Mouse (Mus musculus) urinary bladder, postnatal 10 days (tissue): ENCODE measurements around the gene Kras.

Experiments used
- DNase-seq: peaks from one replicate; pipeline ENCODE4 v3.0.0; 2022; ENCODE audit warnings: low spot score

Gene Kras

GRCm38 (mm10) chr6:145250185-145250791 lies at the start of gene Kras:
Kras (minus strand) TSS chr6:145250239.
- DNase-seq: peak; percentile 57

- no peak for DNase-seq
These were observed 47.6 kb upstream of the Kras start for GRCm38 (mm10) chr6:145297626-145298025.

DNA sequence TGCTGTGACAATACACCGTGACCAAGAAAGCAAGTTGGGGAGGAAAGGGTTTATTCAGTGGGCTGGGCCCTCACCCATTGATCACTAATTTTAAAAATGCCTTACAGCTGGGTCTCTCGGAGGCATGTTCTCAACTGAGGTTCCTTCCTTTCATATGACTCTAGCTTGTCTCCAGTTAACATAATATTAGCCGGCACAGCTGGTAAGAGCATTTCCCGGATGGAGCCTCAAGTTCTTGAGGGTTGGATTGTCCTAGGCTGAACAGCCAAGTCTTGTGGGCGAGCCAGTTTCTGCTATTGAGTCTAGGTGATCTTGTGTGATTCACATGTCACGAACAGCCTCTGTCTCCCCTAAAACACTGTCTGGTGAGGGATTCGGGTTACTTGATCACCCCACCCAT lies 46.9 kb upstream of the Kras start:
- no peak for DNase-seq

GRCm38 (mm10) chr6:145295171-145295570 lies 45.1 kb upstream of the Kras start:
- DNase-seq: no peak

DNA sequence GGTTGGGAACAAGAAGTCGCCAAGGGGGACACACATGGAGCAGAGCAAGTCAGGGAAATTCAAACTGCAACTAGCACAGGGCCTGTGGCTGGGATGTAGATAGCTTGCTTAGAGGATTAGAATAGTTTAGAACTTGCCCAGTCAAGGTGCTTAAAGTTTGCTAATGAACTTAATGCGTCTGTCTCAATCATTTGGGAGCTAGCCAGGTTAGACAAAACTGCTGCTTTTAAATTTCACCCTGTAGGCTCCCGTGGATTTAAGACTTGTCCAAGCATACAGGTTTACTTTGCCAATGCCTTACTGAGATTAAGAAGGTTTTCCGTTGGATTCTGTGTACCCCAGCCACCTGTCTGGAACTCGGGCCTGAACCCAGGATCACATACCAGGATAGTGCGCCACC lies 43.1 kb upstream of the Kras start:
- no peak for DNase-seq

- no peak for DNase-seq
These were observed 41.6 kb upstream of the Kras start for GRCm38 (mm10) chr6:145291383-145292289.

GRCm38 (mm10) chr6:145285656-145286055 lies 35.6 kb upstream of the Kras start:
- no peak for DNase-seq

DNA sequence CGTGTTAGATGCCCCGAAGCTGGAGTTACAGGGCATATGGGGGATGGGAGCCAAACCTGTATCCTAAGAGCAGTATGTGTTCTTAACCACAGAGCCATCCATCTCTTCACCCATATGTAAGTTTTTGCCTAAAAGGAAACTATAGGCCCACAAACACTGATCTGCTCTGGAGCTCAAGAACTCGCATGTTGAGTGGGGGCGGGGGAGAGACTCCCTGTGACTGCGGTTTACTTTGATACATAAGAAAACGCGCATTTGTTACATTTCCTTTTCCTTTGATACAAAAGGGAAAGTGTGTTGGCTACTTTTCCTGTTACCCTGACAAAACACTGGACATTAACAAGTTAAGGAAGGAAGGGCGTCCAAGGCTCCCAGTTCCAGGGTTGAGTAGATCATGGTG lies 34.2 kb upstream of the Kras start:
- no peak for DNase-seq

GRCm38 (mm10) chr6:145277138-145277763 lies 27.2 kb upstream of the Kras start:
- DNase-seq: no peak

GRCm38 (mm10) chr6:145276265-145276780 lies 26.3 kb upstream of the Kras start:
- DNase-seq: no peak

DNA sequence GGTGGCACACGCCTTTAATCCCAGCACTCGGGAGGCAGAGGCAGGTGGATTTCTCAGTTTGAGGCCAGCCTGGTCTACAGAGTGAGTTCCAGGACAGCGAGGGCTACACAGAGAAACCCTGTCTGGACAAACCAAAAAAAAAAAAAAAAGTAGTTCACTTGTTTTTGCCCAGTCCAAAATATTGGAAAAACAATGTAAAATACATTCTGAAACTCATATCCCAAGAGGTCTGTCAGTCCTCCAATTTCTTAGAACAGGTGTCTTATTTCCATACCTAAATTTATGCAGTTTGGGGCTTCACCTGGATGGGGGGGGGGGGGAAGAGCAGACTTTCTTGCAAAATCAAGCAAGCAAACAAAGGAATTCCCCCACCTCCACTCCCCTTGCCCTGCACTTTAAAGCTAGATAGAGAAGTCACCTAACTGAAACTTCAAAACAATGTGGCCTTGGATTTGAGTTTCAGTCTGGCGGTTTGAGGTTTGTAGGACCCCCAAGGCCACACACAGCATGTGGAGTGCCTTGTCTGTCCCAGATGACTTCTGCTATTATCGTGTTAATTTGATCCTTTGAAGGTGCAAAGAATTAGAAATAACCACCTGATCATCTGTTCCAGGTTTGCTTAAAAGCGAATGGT lies 25.7 kb upstream of the Kras start:
- no peak for DNase-seq

- no peak for DNase-seq
These were observed 24.1 kb upstream of the Kras start for GRCm38 (mm10) chr6:145273971-145274620.

DNA sequence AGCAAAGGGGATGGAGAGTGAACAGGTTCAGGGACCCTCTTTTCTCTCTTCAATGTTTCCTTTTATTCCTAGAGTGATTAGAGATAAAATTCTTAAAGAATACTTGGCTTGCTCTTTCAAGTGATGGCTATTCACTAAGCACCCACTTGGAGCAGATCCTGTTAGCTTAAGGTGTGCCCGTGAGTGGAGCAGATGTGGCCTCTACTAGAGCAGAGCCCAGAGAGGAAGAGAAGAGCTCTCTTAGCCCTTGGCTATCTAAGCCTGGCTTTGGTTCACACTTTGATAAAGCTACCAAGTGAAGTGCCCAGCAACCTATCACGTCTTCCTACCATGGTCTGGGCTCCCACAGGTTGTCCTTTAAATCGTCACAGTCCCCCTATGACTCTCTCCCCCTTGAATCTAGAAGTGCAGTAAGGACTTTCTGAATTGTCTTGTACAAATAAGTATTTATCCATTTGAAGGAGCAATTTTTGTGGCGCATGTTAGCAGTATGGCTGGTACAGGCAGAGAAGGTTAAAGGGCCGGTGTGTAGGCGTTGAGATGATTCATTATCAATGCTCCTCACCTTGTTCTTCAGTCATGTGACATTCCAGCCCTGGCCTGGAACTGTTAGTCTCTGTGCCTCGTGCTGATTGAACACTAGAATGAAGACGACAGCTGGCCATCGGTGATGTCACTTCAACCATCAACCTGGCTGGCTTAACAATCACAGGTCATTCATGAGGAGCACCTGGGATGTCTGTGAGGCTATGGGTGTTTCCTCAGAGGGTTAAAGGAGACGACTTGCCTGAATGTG lies 22.3 kb upstream of the Kras start:
- DNase-seq: no peak

DNA sequence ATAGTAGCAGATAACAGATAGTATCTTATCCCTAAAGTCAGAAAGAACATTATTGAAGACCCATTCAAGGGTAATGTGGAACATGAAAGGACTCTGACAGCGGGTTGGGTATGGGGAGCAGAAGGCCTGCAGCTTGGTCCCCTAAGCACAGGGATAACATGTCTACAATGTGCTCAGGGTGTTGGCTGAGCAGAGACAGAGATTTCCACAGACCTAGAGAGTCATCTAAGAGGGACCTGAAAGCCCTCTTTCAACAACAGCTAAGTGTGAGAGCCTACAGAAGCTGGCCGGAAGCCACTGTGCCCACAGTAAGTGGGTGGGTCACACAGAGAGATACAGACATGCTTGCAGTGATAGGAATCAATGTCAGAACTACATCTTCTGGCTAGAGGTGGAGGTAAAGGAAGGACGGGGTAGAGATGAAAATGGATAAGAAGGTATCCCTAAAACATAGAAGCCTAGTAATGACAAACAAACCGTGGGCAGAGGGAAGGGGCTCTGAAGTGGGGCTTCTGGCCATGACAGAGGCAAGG lies 19.3 kb upstream of the Kras start:
- DNase-seq: no peak

DNA sequence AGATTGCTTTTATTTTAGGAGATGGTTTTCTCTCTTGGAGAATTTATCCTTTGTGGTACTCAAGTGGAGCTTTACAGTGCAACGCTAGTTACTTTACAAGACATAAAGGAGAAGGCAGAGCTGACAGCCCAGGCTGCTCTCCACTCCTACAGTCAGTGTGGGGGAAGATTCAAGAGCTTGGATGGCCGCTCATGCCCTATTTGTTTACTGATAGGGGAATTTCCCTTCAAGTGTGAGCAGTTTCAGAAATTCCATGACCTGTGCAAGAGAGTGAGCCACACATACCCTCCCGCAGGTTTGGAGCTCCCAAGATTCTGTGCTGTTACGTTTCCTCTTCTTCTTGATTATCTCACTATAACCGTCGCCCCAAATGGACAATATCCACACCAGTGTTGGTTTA lies 17.7 kb upstream of the Kras start:
- DNase-seq: no peak

DNA sequence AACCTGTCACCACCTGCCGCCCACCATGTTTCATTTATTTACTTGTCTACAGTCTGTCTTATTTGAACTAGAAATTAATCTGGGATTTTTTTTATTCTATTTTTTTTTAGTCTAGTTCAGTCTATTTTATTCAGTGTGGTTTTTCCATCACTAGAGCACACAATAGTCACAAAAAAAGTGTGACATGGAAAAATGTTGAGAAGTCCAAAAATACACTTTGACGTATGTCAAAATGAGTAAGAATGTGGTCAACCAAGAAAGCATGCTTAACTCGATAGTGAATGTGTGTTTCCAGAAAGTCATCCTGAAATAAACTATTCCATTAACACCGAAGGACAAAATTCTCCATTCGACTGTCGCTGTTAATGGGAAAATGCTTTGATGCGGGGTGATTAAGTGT lies 12.3 kb upstream of the Kras start:
- DNase-seq: no peak

GRCm38 (mm10) chr6:145256701-145257073 lies 6.6 kb upstream of the Kras start:
- DNase-seq: no peak

GRCm38 (mm10) chr6:145255952-145256700 lies 6.1 kb upstream of the Kras start:
- DNase-seq: no peak

- DNase-seq: no peak
These were observed 781 bp upstream of the Kras start for GRCm38 (mm10) chr6:145250820-145251219.
